Mouse (Mus musculus) testis, postnatal 10 days (tissue): Measurements from ENCODE around the gene Pnmal2.

ENCODE experiments used
- DNase-seq: peaks from one replicate; pipeline ENCODE4 v3.0.0; 2021; ENCODE audit warnings: low spot score

The Pnmal2 gene

GRCm38 (mm10) chr7:16982859-16983568, 38.5 kb downstream of the Pnmal2 start, which contains the start of gene Gm42372:
Gm42372 (plus strand) TSS chr7:16983086.
- DNase-seq: no peak

- no peak for DNase-seq
Measured at GRCm38 (mm10) chr7:16987541-16988149, 43.2 kb downstream of the Pnmal2 start.

GRCm38 (mm10) chr7:16988405-16988804, 43.9 kb downstream of the Pnmal2 start:
- DNase-seq: peak; percentile 88

DNA sequence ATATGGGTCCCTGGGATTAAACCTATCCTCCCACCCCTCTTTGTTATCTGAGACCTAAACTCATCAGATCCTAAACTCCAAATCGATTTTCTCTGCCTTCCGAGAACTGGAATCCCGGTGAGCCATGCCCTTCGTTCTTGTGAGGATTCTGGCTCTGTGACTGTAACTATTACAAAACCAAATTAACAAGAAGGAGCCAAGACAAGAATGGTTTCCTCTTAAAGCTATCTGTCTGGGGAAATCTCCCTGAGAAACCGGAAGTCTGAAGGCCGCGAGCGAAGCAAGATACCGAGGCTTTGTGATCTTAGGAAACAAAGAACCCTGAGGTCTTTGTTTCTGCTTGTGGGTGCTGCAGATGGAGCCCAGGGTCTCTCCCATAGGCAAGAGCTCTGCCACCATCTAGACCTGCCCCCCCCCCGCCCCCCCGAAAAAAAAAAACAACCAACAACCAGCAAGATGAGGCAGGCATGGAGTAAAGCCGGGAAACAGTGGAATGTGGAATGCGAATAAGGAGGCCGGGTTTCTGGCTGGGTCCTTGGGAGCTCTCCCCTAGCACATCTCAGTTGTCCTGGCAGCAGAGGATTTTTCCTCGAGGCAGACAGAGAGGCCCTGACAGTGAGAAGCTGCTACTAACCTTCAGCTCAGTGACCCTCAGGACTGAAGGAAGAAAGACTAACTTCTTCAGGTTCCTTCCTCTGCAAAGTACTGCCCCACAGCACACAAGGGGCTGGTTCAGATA, 45.7 kb downstream of the Pnmal2 start:
- DNase-seq: no peak

- DNase-seq: peak; percentile 74
Measured at GRCm38 (mm10) chr7:16991681-16992450, 47.4 kb downstream of the Pnmal2 start.

- no peak for DNase-seq
Measured at GRCm38 (mm10) chr7:16992451-16992807, 47.9 kb downstream of the Pnmal2 start, which contains the start of gene Ccdc8. Ccdc8 (plus strand) TSS chr7:16992708.

- DNase-seq: peak; percentile 84
Measured at GRCm38 (mm10) chr7:16993651-16994399, 49.3 kb downstream of the Pnmal2 start.

DNA sequence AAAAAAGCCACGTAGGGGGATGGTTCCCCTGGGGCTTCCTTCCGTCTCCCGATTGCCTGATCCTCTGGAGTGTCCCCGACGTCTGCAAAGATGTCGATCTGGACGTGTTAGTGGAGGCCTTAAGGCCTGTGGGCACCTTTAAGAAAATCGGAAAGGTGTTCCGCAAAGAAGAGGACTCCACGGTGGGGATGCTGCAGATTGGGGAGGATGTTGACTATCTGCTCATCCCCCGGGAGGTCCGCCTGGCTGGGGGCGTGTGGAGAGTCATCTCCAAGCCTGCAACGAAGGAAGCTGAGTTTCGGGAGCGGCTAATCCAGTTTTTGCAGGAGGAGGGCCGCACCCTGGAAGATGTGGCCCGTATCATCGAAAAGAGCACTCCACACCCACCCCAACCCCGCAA, 49.9 kb downstream of the Pnmal2 start:
- DNase-seq: no peak

GRCm38 (mm10) chr7:16995345-16995744, 50.9 kb downstream of the Pnmal2 start:
- no peak for DNase-seq
